Mouse (Mus musculus) cerebellum, adult 11-12 months (tissue): Measurements from ENCODE around the gene Klf1.
A peak's percentile ranks its signal among the peaks of the same experiment; 100 is the strongest.
"Not testable (repeated sequence)": the region's sequence is repeated elsewhere in the genome, so short reads cannot be mapped to it uniquely, and the experiment has no call there.

Experiments
- DNase-seq: peaks from one replicate; pipeline ENCODE4 v3.0.0; 2022

Klf1 gene

DNA sequence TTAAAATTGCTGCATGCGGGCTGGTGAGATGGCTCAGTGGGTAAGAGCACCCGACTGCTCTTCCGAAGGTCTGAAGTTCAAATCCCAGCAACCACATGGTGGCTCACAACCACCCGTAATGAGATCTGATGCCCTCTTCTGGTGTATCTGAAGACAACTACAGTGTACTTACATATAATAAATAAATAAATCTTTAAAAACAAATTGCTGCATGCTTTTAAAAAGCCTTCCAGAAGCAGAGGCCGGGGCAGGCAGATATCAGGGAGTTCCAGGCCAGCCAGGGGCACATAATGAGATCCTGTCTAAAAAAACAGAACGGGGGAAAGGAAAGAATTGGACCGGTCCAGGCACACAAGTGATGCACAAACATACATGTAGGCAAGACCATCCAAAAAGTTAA is 6.3 kb downstream of the Klf1 start:
- not testable (repeated sequence) for DNase-seq

- DNase-seq, result peak; percentile 90
These were observed 6.9 kb downstream of the Klf1 start, which contains the start of gene Dnase2a for GRCm38 (mm10) chr8:84908421-84909161. Gene Dnase2a, plus strand, starts transcription at chr8:84908560.

DNA sequence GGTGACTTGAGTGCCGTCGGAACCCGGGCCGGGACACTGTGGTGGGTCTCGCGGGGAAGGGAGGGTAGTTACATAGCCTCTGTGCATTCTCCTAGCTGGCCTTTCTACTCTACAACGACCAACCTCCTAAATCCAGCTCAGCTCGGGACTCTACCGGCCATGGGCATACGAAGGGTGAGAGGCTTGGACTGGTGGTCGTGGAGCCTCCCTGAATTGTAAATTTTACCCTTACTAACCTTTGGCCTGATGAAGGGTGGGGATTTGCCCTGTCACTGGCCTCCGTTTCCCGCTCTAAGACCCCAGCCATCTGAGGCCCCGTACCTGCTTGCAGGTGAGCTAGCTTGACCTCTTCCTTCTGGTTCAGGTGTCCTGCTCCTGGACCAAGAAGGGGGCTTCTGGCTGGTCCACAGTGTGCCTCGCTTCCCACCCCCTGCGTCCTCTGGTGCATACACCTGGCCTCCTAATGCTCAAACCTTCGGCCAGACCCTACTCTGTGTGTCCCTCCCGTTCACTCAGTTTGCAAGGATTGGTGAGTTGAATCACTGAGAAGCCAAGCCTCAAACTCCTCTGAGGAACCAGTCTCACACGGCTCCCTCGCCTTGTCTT is 7.5 kb downstream of the Klf1 start:
- DNase-seq, result no peak

GRCm38 (mm10) chr8:84909949-84910348 is 8.2 kb downstream of the Klf1 start:
- DNase-seq, result no peak

GRCm38 (mm10) chr8:84910551-84910950 is 8.8 kb downstream of the Klf1 start:
- peak; percentile 88 for DNase-seq

DNA sequence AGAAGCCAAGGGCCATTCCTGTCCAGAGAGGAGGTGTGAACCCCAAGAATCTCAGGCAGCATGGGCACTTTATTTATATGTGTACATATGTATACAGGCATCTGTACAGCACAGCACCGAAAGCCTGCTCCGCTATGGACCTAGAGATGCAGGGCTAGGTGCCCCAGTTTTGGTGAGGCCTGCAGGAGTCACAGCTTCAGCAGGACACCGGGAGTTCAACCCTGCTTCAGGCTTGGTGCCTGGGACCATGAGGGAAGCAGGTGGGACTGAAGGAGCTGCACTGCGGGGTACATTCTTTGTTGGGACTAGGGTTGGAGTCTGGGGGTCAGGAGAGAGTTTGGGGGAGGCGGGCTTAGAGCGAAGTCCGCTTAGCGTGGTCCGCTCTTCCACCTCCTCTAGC is 10.1 kb downstream of the Klf1 start:
- DNase-seq, result no peak

DNA sequence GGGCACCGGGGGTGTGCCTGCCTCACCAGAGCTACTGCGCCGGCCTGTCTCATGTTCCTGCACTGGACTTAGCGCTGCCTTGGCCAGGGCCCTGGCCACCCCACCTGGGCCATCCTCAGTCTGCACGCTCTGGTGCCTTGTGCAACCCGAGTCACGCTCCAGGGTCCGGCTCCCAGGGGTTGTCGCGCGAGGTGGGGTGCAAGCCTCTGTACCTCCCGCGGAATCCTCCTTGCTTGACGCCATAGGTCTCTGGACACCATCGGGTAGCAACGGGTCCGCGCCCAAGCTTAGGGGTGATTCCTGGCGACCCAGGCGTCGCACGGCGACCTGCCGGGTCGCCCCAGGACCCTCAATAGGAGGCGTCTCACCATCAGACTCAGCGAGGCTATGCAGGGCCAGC is 10.7 kb downstream of the Klf1 start:
- no peak for DNase-seq

- DNase-seq, result peak; percentile 93
These were observed 11.3 kb downstream of the Klf1 start for GRCm38 (mm10) chr8:84912895-84913501.

GRCm38 (mm10) chr8:84913502-84913900 is 11.8 kb downstream of the Klf1 start:
- no peak for DNase-seq

DNA sequence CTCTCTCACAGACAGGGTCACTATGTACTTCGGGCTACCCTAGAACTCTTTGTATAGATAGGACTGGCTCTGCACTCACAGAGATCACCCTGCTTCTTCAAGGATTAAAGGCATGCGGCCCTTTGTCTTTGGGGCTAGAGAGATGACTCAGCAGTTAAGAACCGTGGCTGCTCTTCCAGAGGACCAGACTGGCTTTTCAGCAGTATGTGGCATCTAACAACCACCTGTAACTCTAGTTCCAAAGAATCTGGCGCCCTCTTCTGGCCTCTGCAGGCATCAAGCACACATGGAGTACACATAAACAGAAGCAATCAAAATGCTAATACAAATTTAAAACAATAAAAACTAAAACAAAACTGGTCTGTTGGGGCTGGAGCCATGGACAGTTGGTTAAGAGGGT is 12.2 kb downstream of the Klf1 start:
- no peak for DNase-seq

DNA sequence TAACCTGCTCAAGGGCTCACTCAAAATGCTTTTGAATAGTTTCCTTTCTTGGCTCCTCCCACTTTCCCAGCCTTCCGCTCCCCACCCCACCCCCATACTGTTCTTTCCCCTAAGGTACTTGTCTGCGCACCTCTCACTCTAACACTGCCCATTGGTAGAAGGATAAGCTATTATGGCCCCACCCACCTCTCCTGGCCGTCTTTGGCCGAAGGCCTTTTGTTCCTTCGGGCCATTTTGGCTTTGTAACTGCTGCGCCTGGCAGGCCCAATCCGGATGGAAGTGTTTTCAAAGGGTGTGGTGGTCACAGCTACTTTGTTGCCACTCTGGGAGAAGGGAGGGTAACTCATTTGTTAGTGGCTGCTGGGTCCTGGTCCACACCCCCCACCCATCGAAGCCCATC is 13.5 kb downstream of the Klf1 start:
- DNase-seq, result no peak

GRCm38 (mm10) chr8:84917781-84918180 is 16.1 kb downstream of the Klf1 start:
- no peak for DNase-seq

DNA sequence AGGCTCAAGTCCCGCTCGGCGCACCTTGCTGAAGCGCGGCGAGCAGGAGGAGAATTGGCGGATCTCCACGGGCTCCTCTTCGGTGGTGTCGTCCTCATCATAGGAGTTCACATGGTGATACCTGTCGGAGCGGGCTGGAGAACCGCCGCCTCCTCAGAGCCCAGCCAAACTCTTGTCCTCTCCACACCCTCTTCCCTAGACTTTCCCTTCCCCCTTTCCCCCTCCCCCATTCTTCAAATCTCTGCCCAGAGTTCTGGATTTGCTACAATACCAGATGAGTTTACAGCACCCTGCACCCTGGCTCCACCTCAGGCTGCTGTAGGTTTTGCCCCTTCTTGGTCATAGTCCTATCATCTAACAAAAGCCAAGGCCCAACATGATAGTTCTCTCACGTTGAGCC is 16.9 kb downstream of the Klf1 start:
- DNase-seq, result no peak

GRCm38 (mm10) chr8:84921596-84921995 is 19.9 kb downstream of the Klf1 start:
- no peak for DNase-seq

- DNase-seq, result no peak
These were observed 23.8 kb downstream of the Klf1 start for GRCm38 (mm10) chr8:84925557-84925956.

DNA sequence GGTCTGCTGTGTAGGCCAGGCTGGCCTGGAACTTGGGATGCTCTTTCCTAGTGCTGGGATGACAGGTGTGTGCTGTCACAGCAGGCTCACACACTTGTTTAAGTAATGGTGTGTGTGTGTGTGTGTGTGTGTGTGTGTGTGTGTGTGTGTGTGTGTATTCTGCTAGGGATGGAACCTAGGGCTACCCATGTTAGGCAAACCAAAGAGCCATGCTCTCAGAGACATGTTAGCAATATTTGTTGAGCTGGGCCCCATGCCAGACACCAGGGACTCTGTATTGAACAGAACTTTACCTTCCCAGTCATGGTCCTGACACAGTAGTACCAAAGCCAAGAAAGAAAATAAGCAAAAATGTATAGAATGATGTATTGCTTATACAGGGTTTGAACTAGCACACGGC is 25.8 kb downstream of the Klf1 start:
- peak; percentile 28 for DNase-seq

GRCm38 (mm10) chr8:84928456-84929306 is 27.0 kb downstream of the Klf1 start:
- DNase-seq, result peak; percentile 80

DNA sequence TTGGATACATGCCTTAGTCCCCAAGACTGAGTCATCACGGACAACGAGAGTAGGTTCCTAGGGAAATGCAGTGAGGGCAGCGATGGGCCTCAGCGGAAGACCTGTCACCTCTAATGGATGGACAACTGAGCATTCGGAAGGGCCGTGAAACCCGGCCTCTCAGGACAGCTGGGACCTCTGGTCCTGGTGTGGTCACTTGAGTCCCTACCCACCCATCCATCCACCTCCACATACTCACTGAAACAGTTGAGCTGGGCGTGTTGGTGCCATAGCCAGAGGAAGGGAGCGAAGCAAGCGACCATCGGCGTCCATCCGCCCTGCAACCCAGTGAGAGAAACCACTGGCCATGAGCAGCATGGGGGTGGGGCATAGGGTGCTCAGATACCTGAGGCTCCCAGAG is 28.9 kb downstream of the Klf1 start:
- DNase-seq, result peak; percentile 23

GRCm38 (mm10) chr8:84933767-84934559 is 32.2 kb downstream of the Klf1 start:
- DNase-seq, result peak; percentile 65

- DNase-seq, result peak; percentile 90
These were observed 33.1 kb downstream of the Klf1 start for GRCm38 (mm10) chr8:84934860-84935259.

DNA sequence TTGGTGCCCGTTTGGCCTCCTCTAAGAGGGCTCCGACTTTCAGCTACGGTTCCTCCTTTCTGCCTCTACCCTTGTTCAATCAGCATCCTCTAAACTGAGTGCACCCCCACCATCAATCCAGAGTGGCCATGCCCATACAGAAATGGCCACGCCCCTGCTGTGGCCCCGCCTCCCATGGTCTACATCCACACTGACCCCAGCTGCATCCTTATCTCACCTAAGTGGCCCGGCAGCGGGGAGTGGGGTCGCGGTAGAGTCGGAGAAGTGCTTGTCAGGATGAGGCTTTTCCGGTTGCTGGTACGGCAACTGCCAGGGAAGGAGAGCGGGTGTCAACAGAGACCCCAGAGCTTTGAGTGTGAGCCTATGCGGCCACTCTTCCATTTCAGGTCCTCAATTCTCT is 33.8 kb downstream of the Klf1 start:
- peak; percentile 75 for DNase-seq
